Mouse (Mus musculus) liver, embryonic 13.5 days (tissue): ENCODE data around the gene Ap5s1. TPM values are rescaled to one million over a fixed set of nuclear protein-coding genes. Genes with fewer than 3 reads are reported as not detected.
A peak's percentile ranks its signal among the peaks of the same experiment; 100 is the strongest.
"Not testable (repeated sequence)": the region's sequence is repeated elsewhere in the genome, so short reads cannot be mapped to it uniquely, and the experiment has no call there.

Experiments used
- ATAC-seq: fragments of 200-750 bp; cut with Nextera tagmentation; 2 replicates; pipeline ENCODE4 v1.8.0; 2017; ENCODE audit warnings: low read depth, mild to moderate bottlenecking, moderate number of reproducible peaks, moderate library complexity
- DNase-seq: peaks from one replicate; pipeline ENCODE4 v3.0.0; 2022
- H3K27ac ChIP-seq: fragments of 300-500 bp; sonication (generic); 2 replicates; pipeline ENCODE4 v1.5.1; 2015; ENCODE audit warnings: moderate library complexity, mild to moderate bottlenecking, inconsistent platforms
- H3K27me3 ChIP-seq: fragments of 300-500 bp; sonication (generic); 2 replicates; pipeline ENCODE4 v1.6.1; 2015; ENCODE audit warnings: mild to moderate bottlenecking, inconsistent platforms
- H3K36me3 ChIP-seq: fragments of 300-500 bp; sonication (generic); 2 replicates; pipeline ENCODE4 v1.6.1; 2015; ENCODE audit warnings: mild to moderate bottlenecking, inconsistent platforms
- H3K4me1 ChIP-seq: fragments of 300-500 bp; sonication (generic); replicated peaks from 2 replicates; pipeline ENCODE4 v1.6.1; 2015; ENCODE audit warnings: inconsistent platforms
- H3K4me2 ChIP-seq: fragments of 300-500 bp; sonication (generic); 2 replicates; pipeline ENCODE4 v1.6.1; 2015; ENCODE audit warnings: inconsistent platforms, mild to moderate bottlenecking, moderate library complexity
- H3K4me3 ChIP-seq: fragments of 300-500 bp; sonication (generic); replicated peaks from 2 replicates; pipeline ENCODE4 v1.5.1; 2015; ENCODE audit warnings: mild to moderate bottlenecking, inconsistent platforms
- H3K9ac ChIP-seq: fragments of 300-500 bp; sonication (generic); 2 replicates; pipeline ENCODE4 v1.6.1; 2015; ENCODE audit warnings: mild to moderate bottlenecking, inconsistent platforms
- H3K9me3 ChIP-seq: fragments of 300-500 bp; sonication (generic); replicated peaks from 2 replicates; pipeline ENCODE4 v1.6.1; 2016; ENCODE audit warnings: inconsistent platforms
- WGBS: fragments of 180-500 bp; shearing (Covaris S2); methylation state at CpG from one replicate; pipeline ENCODE4 v1.1.7; 2015; ENCODE audit not compliant: insufficient replicate concordance; 5-methylcytosine and 5-hydroxymethylcytosine counted together
- polyA plus RNA-seq: library from polyadenylated mRNA; unstranded; fragments of >200 nt; fragmentation: Nextera tagmentation; extraction: Ambion mirVana; gene quantifications from 2 replicates; pipeline ENCODE4 v1.2.1, GENCODE M21; 2015

The Ap5s1 gene
- polyA plus RNA-seq, 1 experiment from 2014 or later = 19.7 TPM

GRCm38 (mm10) chr2:131225178-131225577, 18.3 kb downstream of the Ap5s1 start:
- ATAC-seq = no peak
- Histone ChIP-seq H3K27me3 (no peaks in the 10 kb centered on the region), H3K36me3 (no peaks in the 10 kb centered on the region), H3K4me1 (peaks cover 71% of the 10 kb centered on the region), H3K27ac (peak overlapping the region; percentile 98), H3K9ac (no peak overlapping the region), H3K4me3 (no peak overlapping the region), H3K4me2 (no peak overlapping the region), H3K9me3 (no peaks in the 10 kb centered on the region)
- no peak for DNase-seq
- WGBS = 84% methylated on average over 6 of the region's 6 CpGs

- not testable (repeated sequence) for H3K9ac ChIP-seq, H3K36me3 ChIP-seq, H3K27me3 ChIP-seq, DNase-seq, H3K4me2 ChIP-seq, ATAC-seq, H3K4me3 ChIP-seq, H3K9me3 ChIP-seq
- Histone ChIP-seq H3K27ac (peak overlapping the region; percentile 66), H3K4me1 (peaks cover 63% of the 10 kb centered on the region)
- 66% methylated on average over 2 of the region's 2 CpGs for WGBS
These were observed 19.8 kb downstream of the Ap5s1 start for GRCm38 (mm10) chr2:131226669-131227068.

- 47% methylated on average over 3 of the region's 3 CpGs for WGBS
- Histone ChIP-seq H3K27me3 (no peaks in the 10 kb centered on the region), H3K9ac (no peak overlapping the region), H3K27ac (peak overlapping the region; percentile 66), H3K4me2 (no peak overlapping the region), H3K36me3 (no peaks in the 10 kb centered on the region), H3K4me1 (peaks cover 62% of the 10 kb centered on the region), H3K4me3 (no peak overlapping the region), H3K9me3 (no peaks in the 10 kb centered on the region)
- ATAC-seq (no peak), DNase-seq (no peak)
These were observed 20.4 kb downstream of the Ap5s1 start for GRCm38 (mm10) chr2:131227243-131227642.

- Histone ChIP-seq H3K9ac (peak overlapping the region; percentile 69), H3K4me1 (peaks cover 53% of the 10 kb centered on the region), H3K9me3 (no peaks in the 10 kb centered on the region), H3K4me2 (peak overlapping the region; percentile 92), H3K36me3 (peaks cover 21% of the 10 kb centered on the region), H3K4me3 (no peak overlapping the region; the same call in 1 of the 2 replicates), H3K27ac (peak overlapping the region; percentile 85), H3K27me3 (no peaks in the 10 kb centered on the region)
- WGBS = 62% methylated on average over 2 of the region's 2 CpGs
- DNase-seq (peak; percentile 68), ATAC-seq (peak; percentile 65)
These were observed 25.7 kb downstream of the Ap5s1 start for GRCm38 (mm10) chr2:131232558-131232957.

- DNase-seq = peak; percentile 95
- Histone ChIP-seq H3K4me1 (peaks cover 53% of the 10 kb centered on the region), H3K4me2 (peak within 1 kb of the TSS; percentile 92), H3K9me3 (no peaks in the 10 kb centered on the region), H3K27me3 (no peaks in the 10 kb centered on the region), H3K27ac (peak within 1 kb of the TSS; percentile 93), H3K36me3 (peaks cover 27% of the 10 kb centered on the region), H3K9ac (peak within 1 kb of the TSS; percentile 95), H3K4me3 (peak within 1 kb of the TSS; percentile 81)
- 16% methylated on average over 29 of the region's 29 CpGs for WGBS
- peak; percentile 98 for ATAC-seq
These were observed 26.6 kb downstream of the Ap5s1 start, which contains the start of gene Mavs for GRCm38 (mm10) chr2:131233307-131234126. Gene Mavs (plus strand): TSS chr2:131234063.

GRCm38 (mm10) chr2:131234127-131234650, 27.3 kb downstream of the Ap5s1 start:
- peak overlapping the region; percentile 95 for H3K9ac ChIP-seq
- WGBS = 11% methylated on average over 28 of the region's 28 CpGs
- no peaks in the 10 kb centered on the region for H3K27me3 ChIP-seq
- peaks cover 34% of the 10 kb centered on the region for H3K36me3 ChIP-seq
- peaks cover 59% of the 10 kb centered on the region for H3K4me1 ChIP-seq
- H3K27ac ChIP-seq = peak overlapping the region; percentile 93
- H3K4me3 ChIP-seq = peak overlapping the region; percentile 81
- no peak for DNase-seq
- no peaks in the 10 kb centered on the region for H3K9me3 ChIP-seq
- ATAC-seq = peak; percentile 28; the same call in 1 of the 2 replicates
- H3K4me2 ChIP-seq = peak overlapping the region; percentile 92

GRCm38 (mm10) chr2:131234970-131235635, 28.2 kb downstream of the Ap5s1 start:
- Histone ChIP-seq H3K27me3 (no peaks in the 10 kb centered on the region), H3K9ac (peak overlapping the region; percentile 95), H3K4me1 (peaks cover 68% of the 10 kb centered on the region), H3K36me3 (peaks cover 41% of the 10 kb centered on the region), H3K27ac (peak overlapping the region; percentile 93), H3K4me2 (peak overlapping the region; percentile 92), H3K4me3 (peak overlapping the region; percentile 81), H3K9me3 (no peaks in the 10 kb centered on the region)
- peak; percentile 65 for DNase-seq
- WGBS = 42% methylated on average over 7 of the region's 7 CpGs
- 0 out of 2 replicates have a peak, but pooled peaks have one; percentile 3 for ATAC-seq

GRCm38 (mm10) chr2:131242180-131242579, 35.3 kb downstream of the Ap5s1 start:
- peak overlapping the region; percentile 14; the same call in 1 of the 2 replicates for H3K9ac ChIP-seq
- no peaks in the 10 kb centered on the region for H3K27me3 ChIP-seq
- peaks cover 94% of the 10 kb centered on the region for H3K36me3 ChIP-seq
- H3K4me1 ChIP-seq = peaks cover 66% of the 10 kb centered on the region
- no peak overlapping the region for H3K4me3 ChIP-seq
- H3K4me2 ChIP-seq = no peak overlapping the region
- ATAC-seq (peak; percentile 29; the same call in 1 of the 2 replicates), DNase-seq (no peak)
- no peaks in the 10 kb centered on the region for H3K9me3 ChIP-seq
- H3K27ac ChIP-seq = peak overlapping the region; percentile 69

- Histone ChIP-seq H3K36me3 (peaks cover 96% of the 10 kb centered on the region), H3K9ac (peak overlapping the region; percentile 14; the same call in 1 of the 2 replicates), H3K4me1 (peaks cover 71% of the 10 kb centered on the region), H3K27ac (peak overlapping the region; percentile 69), H3K4me3 (no peak overlapping the region), H3K9me3 (no peaks in the 10 kb centered on the region), H3K27me3 (no peaks in the 10 kb centered on the region), H3K4me2 (no peak overlapping the region)
- DNase-seq (no peak), ATAC-seq (peak; percentile 61)
- WGBS = 28% methylated on average over 7 of the region's 7 CpGs
These were observed 36.1 kb downstream of the Ap5s1 start for GRCm38 (mm10) chr2:131242929-131243328.

GRCm38 (mm10) chr2:131253681-131254328, 46.9 kb downstream of the Ap5s1 start:
- Histone ChIP-seq H3K36me3 (peaks cover 7% of the 10 kb centered on the region), H3K27ac (peak overlapping the region; percentile 82), H3K4me1 (peaks cover 67% of the 10 kb centered on the region), H3K4me3 (no peak overlapping the region), H3K9ac (peak overlapping the region; percentile 36), H3K27me3 (no peaks in the 10 kb centered on the region), H3K4me2 (peak overlapping the region; percentile 33), H3K9me3 (no peaks in the 10 kb centered on the region)
- DNase-seq (peak; percentile 75), ATAC-seq (peak; percentile 89)
- WGBS = 5% methylated on average over 7 of the region's 7 CpGs

GRCm38 (mm10) chr2:131254329-131254713, 47.4 kb downstream of the Ap5s1 start:
- Histone ChIP-seq H3K4me2 (peak overlapping the region; percentile 33), H3K27me3 (no peaks in the 10 kb centered on the region), H3K4me1 (peaks cover 68% of the 10 kb centered on the region), H3K4me3 (no peak overlapping the region), H3K27ac (peak overlapping the region; percentile 82), H3K36me3 (peaks cover 1% of the 10 kb centered on the region; the same call in 1 of the 2 replicates), H3K9ac (peak overlapping the region; percentile 36), H3K9me3 (no peaks in the 10 kb centered on the region)
- ATAC-seq (no peak; the same call in 1 of the 2 replicates), DNase-seq (no peak)
- WGBS = 50% methylated on average over 2 of the region's 2 CpGs
